Mouse (Mus musculus) small intestine, adult 2 months (tissue): Measurements from ENCODE around the gene Tmem127.

Experiments
- CTCF ChIP-seq: fragments of 200-500 bp; IDR thresholded peaks from 2 replicates; pipeline ENCODE4 v1.5.1; 2012; ENCODE audit warnings: low read depth, mild to moderate bottlenecking, control low read depth, inconsistent platforms, low read length, moderate library complexity, mixed read lengths; ENCODE audit not compliant: insufficient replicate concordance, insufficient read length; ENCODE audit errors: extremely low read depth
- POLR2A ChIP-seq: fragments of 200-500 bp; IDR thresholded peaks from 2 replicates; pipeline ENCODE4 v1.6.1; 2012; ENCODE audit warnings: low read depth, mild to moderate bottlenecking, control low read depth, inconsistent platforms, low read length, moderate library complexity

DNA sequence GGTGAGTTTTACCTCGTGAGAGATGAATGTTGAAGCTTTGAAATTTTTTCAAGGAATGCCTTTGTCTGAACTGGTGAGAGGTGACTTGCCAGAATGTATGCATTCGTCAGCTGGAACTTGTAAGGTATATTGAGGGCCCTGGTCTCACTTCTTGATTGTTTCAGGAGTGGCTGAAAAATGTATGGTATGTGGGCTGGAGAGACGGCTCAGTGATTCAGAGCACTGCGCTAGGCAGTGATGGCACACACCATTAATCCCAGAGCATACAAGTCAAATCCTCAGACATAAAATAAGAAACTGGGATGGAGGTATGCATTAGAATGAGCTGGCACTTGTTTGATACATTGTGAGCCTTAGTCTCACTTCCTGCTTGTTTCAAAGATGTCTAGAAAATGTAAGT is 44.5 kb downstream of the Tmem127 start:
- TF ChIP-seq CTCF (no peak), POLR2A (no peak)
